Mouse (Mus musculus) CH12.LX (cell line): Measurements from ENCODE around the gene Cep135. TPM values are rescaled to one million over a fixed set of nuclear protein-coding genes. Genes with fewer than 3 reads are reported as not detected.

Experiments used
- DNase-seq: peaks from one replicate; pipeline ENCODE4 v3.0.0-alpha.2; 2013; ENCODE audit errors: extremely low read depth
- H3K27ac ChIP-seq: 2 replicates; pipeline ENCODE4 v1.5.1; 2012; ENCODE audit warnings: low read depth, mild to moderate bottlenecking, control low read depth, moderate library complexity; ENCODE audit not compliant: insufficient read depth
- H3K27me3 ChIP-seq: replicated peaks from 2 replicates; pipeline ENCODE3; 2012; ENCODE audit warnings: inconsistent platforms
- H3K36me3 ChIP-seq, 2 experiments: replicated peaks in 1 of 2; 2 replicates each; pipeline versions ENCODE3 to v1.6.1; 2012; ENCODE audit warnings: inconsistent platforms in 1 of 2, low read length in 1 of 2, mild to moderate bottlenecking in 1 of 2, mixed read lengths in 1 of 2, moderate library complexity in 1 of 2; ENCODE audit not compliant: control insufficient read depth in 1 of 2, insufficient read depth in 1 of 2
- H3K4me1 ChIP-seq, 2 experiments: 2 replicates each; pipeline ENCODE4 v1.6.1; 2012; ENCODE audit warnings: inconsistent platforms in 1 of 2, moderate library complexity in 1 of 2; ENCODE audit not compliant: insufficient read depth in 2 of 2, control insufficient read depth in 1 of 2
- H3K4me2 ChIP-seq: 2 replicates; pipeline ENCODE4 v1.6.1; 2012; ENCODE audit warnings: low read depth, mild to moderate bottlenecking, control low read depth; ENCODE audit not compliant: poor library complexity, insufficient read depth, severe bottlenecking
- H3K4me3 ChIP-seq, 3 experiments: fragments of 150-350 bp in 1 of 3; sonication (generic) in 1 of 3; replicated peaks in 1 of 3; 2 replicates each; pipeline versions ENCODE3 to v1.5.1; 2011 to 2012; ENCODE audit warnings: low read depth in 2 of 3, low read length in 2 of 3, mild to moderate bottlenecking in 2 of 3, moderate library complexity in 2 of 3, control low read depth in 1 of 3, improper control_type of control experiment in 1 of 3, inconsistent platforms in 1 of 3, mixed read lengths in 1 of 3; ENCODE audit not compliant: poor library complexity in 1 of 3
- H3K79me2 ChIP-seq: replicated peaks from 2 replicates; pipeline ENCODE4 v1.6.1; 2012; ENCODE audit warnings: mild to moderate bottlenecking, moderate library complexity; ENCODE audit not compliant: control insufficient read depth, poor library complexity, insufficient read depth, severe bottlenecking; ENCODE audit errors: extremely low read depth
- H3K9ac ChIP-seq: 2 replicates; pipeline ENCODE4 v1.6.1; 2012; ENCODE audit warnings: low read depth, mild to moderate bottlenecking, control low read depth, moderate library complexity; ENCODE audit not compliant: insufficient read depth
- H3K9me3 ChIP-seq: replicated peaks from 2 replicates; pipeline ENCODE3; 2012; ENCODE audit warnings: low read length, inconsistent platforms, mixed read lengths
- CHD1 ChIP-seq: IDR thresholded peaks from 2 replicates; pipeline ENCODE4 v1.6.1; 2012; ENCODE audit warnings: low read depth, low read length, improper control_type of control experiment, inconsistent platforms
- CHD2 ChIP-seq: IDR thresholded peaks from 2 replicates; pipeline ENCODE4 v1.6.1; 2011; ENCODE audit warnings: low read length, improper control_type of control experiment
- E2F4 ChIP-seq: IDR thresholded peaks from 2 replicates; pipeline ENCODE4 v1.6.1; 2011; ENCODE audit warnings: low read depth, low read length, improper control_type of control experiment; ENCODE audit not compliant: insufficient replicate concordance
- ELF1 ChIP-seq: IDR thresholded peaks from 2 replicates; pipeline ENCODE4 v1.6.1; 2014; ENCODE audit warnings: low read depth, mild to moderate bottlenecking, inconsistent platforms, low read length, improper control_type of control experiment
- HCFC1 ChIP-seq: IDR thresholded peaks from 2 replicates; pipeline ENCODE4 v1.6.1; 2012; ENCODE audit warnings: low read depth, mild to moderate bottlenecking, inconsistent platforms, low read length, improper control_type of control experiment
- JUN ChIP-seq: IDR thresholded peaks from 2 replicates; pipeline ENCODE4 v1.6.1; 2011; ENCODE audit warnings: low read depth, mild to moderate bottlenecking, low read length, improper control_type of control experiment, moderate library complexity; ENCODE audit not compliant: insufficient read depth
- MAFK ChIP-seq: IDR thresholded peaks from 2 replicates; pipeline ENCODE4 v1.6.1; 2011; ENCODE audit warnings: low read length, improper control_type of control experiment; ENCODE audit not compliant: insufficient replicate concordance
- MAX ChIP-seq: IDR thresholded peaks from 2 replicates; pipeline ENCODE4 v1.6.1; 2011; ENCODE audit warnings: low read length, improper control_type of control experiment
- MYC ChIP-seq: IDR thresholded peaks from 2 replicates; pipeline ENCODE4 v1.6.1; 2011; ENCODE audit warnings: low read depth, mild to moderate bottlenecking, improper control_type of control experiment, low read length
- PAX5 ChIP-seq: IDR thresholded peaks from 2 replicates; pipeline ENCODE4 v1.6.1; 2012; ENCODE audit warnings: low read length, inconsistent platforms, mixed read lengths
- POLR2A ChIP-seq: IDR thresholded peaks from 2 replicates; pipeline ENCODE4 v1.6.1; 2011; ENCODE audit warnings: low read depth, mild to moderate bottlenecking, improper control_type of control experiment, low read length
- POLR2AphosphoS2 ChIP-seq: IDR thresholded peaks from 2 replicates; pipeline ENCODE4 v1.6.1; 2011; ENCODE audit warnings: low read depth, low read length, improper control_type of control experiment
- RCOR1 ChIP-seq: conservative IDR thresholded peaks from 2 replicates; pipeline ENCODE4 v1.6.1; 2012; ENCODE audit warnings: low read depth, mild to moderate bottlenecking, inconsistent platforms, low read length, improper control_type of control experiment
- SIN3A ChIP-seq: IDR thresholded peaks from 2 replicates; pipeline ENCODE4 v1.6.1; 2012; ENCODE audit warnings: low read length, improper control_type of control experiment, inconsistent platforms
- TBP ChIP-seq: conservative IDR thresholded peaks from 2 replicates; pipeline ENCODE4 v1.6.1; 2011; ENCODE audit warnings: low read depth, low read length, improper control_type of control experiment
- USF2 ChIP-seq: conservative IDR thresholded peaks from 2 replicates; pipeline ENCODE4 v1.6.1; 2011; ENCODE audit warnings: low read depth, low read length, improper control_type of control experiment
- ZC3H11A ChIP-seq: IDR thresholded peaks from 2 replicates; pipeline ENCODE4 v1.6.1; 2012; ENCODE audit warnings: low read depth, mild to moderate bottlenecking, inconsistent platforms, low read length, improper control_type of control experiment
- ZMIZ1 ChIP-seq: IDR thresholded peaks from 2 replicates; pipeline ENCODE4 v1.6.1; 2012; ENCODE audit warnings: low read depth, mild to moderate bottlenecking, inconsistent platforms, low read length, improper control_type of control experiment
- ZNF384 ChIP-seq: IDR thresholded peaks from 2 replicates; pipeline ENCODE4 v1.6.1; 2012; ENCODE audit warnings: low read depth, low read length, improper control_type of control experiment, inconsistent platforms
- dilution Hi-C: fragments of 300-500 bp; cut with MboI; formaldehyde crosslinking; loops from 2 replicates; pipeline ENCODE4 v1.14.3; 2020; ENCODE audit warnings: low sequenced_read_pairs; ENCODE audit not compliant: extremely low pct_unique_long_range_greater_than_20kb, extremely low pct_ligation_motif_present
- in situ Hi-C: fragments of 300-500 bp; cut with MboI; formaldehyde crosslinking; loops from 3 replicates; pipeline ENCODE4 v1.14.3; 2019; ENCODE audit warnings: low sequenced_read_pairs, low pct_ligation_motif_present, low pct_unique_long_range_greater_than_20kb, mixed read lengths
- polyA plus RNA-seq: library from polyadenylated mRNA; unstranded; fragments of >175 nt; gene quantifications from 2 replicates; pipeline ENCODE4 v1.2.1, GENCODE M21; 2012; ENCODE audit warnings: low read depth; ENCODE audit not compliant: insufficient read length
- total RNA-seq, 2 experiments: library from RNA; depleted of rRNA; stranded (reverse); fragments of 300-350 nt in 1 of 2; fragments of >200 nt in 1 of 2; gene quantifications; 2 replicates each; pipeline ENCODE4 v1.2.3; 2012 to 2014

The Cep135 gene
- total and polyA plus RNA-seq, 3 experiments, result 8.0 to 12.1 (median 11.7) TPM

DNA sequence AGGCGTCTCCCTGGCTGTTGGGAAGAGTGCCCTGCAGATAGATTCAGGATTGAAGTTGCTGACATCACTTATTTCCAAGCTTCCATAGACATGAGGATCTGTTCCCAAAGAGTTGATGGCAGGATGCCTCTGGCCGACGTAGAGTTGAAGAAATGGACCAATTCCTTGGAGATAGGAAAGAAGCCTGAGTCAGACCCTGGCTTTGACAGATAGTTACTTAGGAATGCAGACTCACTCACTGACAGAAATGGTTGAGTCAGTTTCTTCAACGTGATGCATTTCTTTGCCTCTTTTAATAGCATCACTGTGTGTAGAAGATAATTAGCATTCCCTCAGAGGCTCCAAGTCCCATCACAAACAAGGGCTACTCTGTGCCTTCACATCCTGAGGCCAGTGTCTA lies 53.6 kb downstream of the Cep135 start:
- Histone ChIP-seq H3K4me3 (no peak overlapping the region), H3K27ac (no peak overlapping the region), H3K36me3 (peaks cover 57 to 74% of the 10 kb centered on the region in 2 experiments), H3K9ac (no peak overlapping the region), H3K27me3 (no peaks in the 10 kb centered on the region), H3K4me1 (no peaks in the 10 kb centered on the region), H3K9me3 (no peaks in the 10 kb centered on the region), H3K4me2 (no peak overlapping the region), H3K79me2 (no peaks in the 10 kb centered on the region)
- dilution Hi-C loops, result no loop called here
- DNase-seq, result no peak
- TF ChIP-seq ZNF384 (no peak), POLR2A (no peak), USF2 (no peak), ELF1 (no peak), CHD1 (no peak), JUN (no peak), TBP (no peak), CHD2 (no peak), POLR2AphosphoS2 (no peak), MAFK (no peak), PAX5 (no peak), SIN3A (no peak), ZMIZ1 (no peak), MAX (no peak), E2F4 (no peak), RCOR1 (no peak), HCFC1 (no peak)
- in situ Hi-C loops, result no loop called here

DNA sequence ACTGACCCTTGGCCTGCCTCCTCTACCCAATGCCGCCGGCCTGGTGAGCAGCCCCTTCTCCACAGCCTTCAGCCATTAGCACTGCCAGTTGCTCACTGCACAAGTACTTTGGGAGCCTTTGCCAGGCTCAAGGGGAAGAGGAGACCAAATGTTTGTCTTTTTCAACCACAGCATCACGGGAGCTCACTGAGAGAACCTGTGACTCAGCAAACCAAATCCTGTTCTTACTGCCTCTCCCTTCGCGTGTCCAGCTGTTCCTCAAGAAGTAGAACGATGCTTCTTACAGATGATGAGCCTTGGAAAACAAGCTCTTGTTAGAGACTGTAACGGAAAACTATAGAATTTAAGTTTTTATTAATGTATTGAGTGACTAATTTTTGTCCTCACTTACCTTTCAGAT lies 55.7 kb downstream of the Cep135 start:
- H3K79me2 ChIP-seq, result no peaks in the 10 kb centered on the region
- no peaks in the 10 kb centered on the region for H3K4me1 ChIP-seq
- H3K27ac ChIP-seq, result no peak overlapping the region
- DNase-seq, result no peak
- no peaks in the 10 kb centered on the region for H3K9me3 ChIP-seq
- H3K9ac ChIP-seq, result no peak overlapping the region
- in situ Hi-C loops (no loop called here), dilution Hi-C loops (no loop called here)
- no peak overlapping the region for H3K4me3 ChIP-seq
- H3K4me2 ChIP-seq, result no peak overlapping the region
- TF ChIP-seq MAX (no peak), MYC (no peak), MAFK (no peak), POLR2AphosphoS2 (no peak), CHD1 (no peak), ZC3H11A (no peak), PAX5 (no peak)
- TF ChIP-seq, all 38 proteins: peak for 0
- Histone ChIP-seq H3K27me3 (no peaks in the 10 kb centered on the region), H3K36me3 (peaks cover 42 to 65% of the 10 kb centered on the region in 2 experiments)
